In the genomic region with DNA sequence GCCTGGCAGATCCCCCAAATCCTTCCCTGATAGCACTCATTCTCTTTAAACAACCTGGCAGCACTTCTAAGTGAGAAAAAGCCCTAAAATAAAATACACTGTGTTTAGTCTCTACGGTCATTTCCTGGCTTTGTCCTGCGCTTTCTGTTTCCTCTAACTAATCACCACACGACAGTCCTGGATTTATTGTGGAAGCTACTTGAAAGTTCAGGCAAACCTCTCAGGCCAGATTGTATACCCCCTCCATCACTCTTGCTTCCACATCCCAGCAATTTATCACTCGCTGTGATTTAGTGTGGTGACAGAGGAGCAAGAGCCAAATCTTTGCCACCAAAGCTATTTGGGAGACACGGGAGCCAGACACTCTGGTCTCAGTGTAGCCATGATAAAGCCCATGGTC, we compare ENCODE assay signal across 24 mouse cellular contexts.
DNase-seq lines count a peak whose midpoint lies in the region; ATAC-seq and TF ChIP-seq lines count a peak whose summit lies in the region.
"Had no signal": no experiment of that assay in that cellular context is flagged by ENCODE, and none has a peak within 500 bp of the region (broad histone marks: within the 10 kb centered on the region; RNA-seq: fewer than 3 reads in every experiment).

No protein-coding gene starts in this region.

- no peaks in the 10 kb centered on the region for H3K36me3 ChIP-seq in limb, embryonic 14.5 days (ENCODE audit: control insufficient read depth, insufficient read depth, low read length)
- no peaks in the 10 kb centered on the region for H3K36me3 ChIP-seq in limb, embryonic 10.5 days
- H3K36me3 ChIP-seq: forebrain, embryonic 12.5 days; hindbrain, embryonic 15.5 days; midbrain, embryonic 15.5 days; stomach, embryonic 15.5 days had no signal

- no peaks in the 10 kb centered on the region for H3K27me3 ChIP-seq in limb, embryonic 14.5 days (ENCODE audit: control insufficient read depth, insufficient read depth, low read length)
- no peaks in the 10 kb centered on the region for H3K27me3 ChIP-seq in limb, embryonic 10.5 days (ENCODE audit: low read depth, poor library complexity, severe bottlenecking)
- H3K27me3 ChIP-seq: forebrain, embryonic 12.5 days; hindbrain, embryonic 15.5 days; megakaryocyte, embryonic 14.5 days; midbrain, embryonic 15.5 days; stomach, embryonic 15.5 days had no signal

- peak; percentile 20 for DNase-seq in heart, postnatal 4 days
- DNase-seq in heart, adult 18-20 months = no peak
- peak; percentile 18 for DNase-seq in limb, embryonic 14.5 days (ENCODE audit: low spot score)
- DNase-seq in limb, embryonic 10.5 days (ENCODE audit: low spot score) = no peak
- DNase-seq in embryo, embryonic 10 days (ENCODE audit: low spot score) = peak; percentile 47
- DNase-seq in embryo, embryonic 11.5 days (ENCODE audit: low read depth, low spot score) = peak; percentile 11
- DNase-seq in spleen, postnatal 36 days (ENCODE audit: low spot score in 2 of 2) = no peak
- DNase-seq: adrenal gland, postnatal 25 days; B cell, adult 2 months; cerebellum, adult 11-12 months; cerebellum, postnatal 14 days; layer of hippocampus, postnatal 36 days; liver; right cerebral cortex, postnatal 25 days; thymus, adult 18-20 months; thymus, postnatal 4 days had no signal

- no peak for ATAC-seq in limb, embryonic 14.5 days (ENCODE audit: low FRiP score, low read depth)
- ATAC-seq: intestine, embryonic 16.5 days; midbrain, embryonic 15.5 days had no signal

- no peak overlapping the region for H3K4me2 ChIP-seq in limb, embryonic 14.5 days (replicated peaks; ENCODE audit: low read depth, low read length, severe bottlenecking)
- H3K4me2 ChIP-seq: forebrain, embryonic 12.5 days; hindbrain, embryonic 15.5 days; midbrain, embryonic 15.5 days; stomach, embryonic 15.5 days had no signal

- WGBS in limb, embryonic 14.5 days = 9% methylated on average over 5 of the region's 5 CpGs
- 11% methylated on average over 5 of the region's 5 CpGs for WGBS in limb, embryonic 10.5 days

- no peak overlapping the region for H3K9ac ChIP-seq in limb, embryonic 14.5 days (ENCODE audit: low read depth, low read length, severe bottlenecking)
- H3K9ac ChIP-seq: forebrain, embryonic 12.5 days; hindbrain, embryonic 15.5 days; midbrain, embryonic 15.5 days; stomach, embryonic 15.5 days had no signal

- no peaks in the 10 kb centered on the region for H3K9me3 ChIP-seq in limb, embryonic 14.5 days (ENCODE audit: control insufficient read depth, low read length)
- H3K9me3 ChIP-seq in limb, embryonic 10.5 days (replicated peaks) = no peaks in the 10 kb centered on the region
- H3K9me3 ChIP-seq: forebrain, embryonic 12.5 days; hindbrain, embryonic 15.5 days; megakaryocyte, embryonic 14.5 days; midbrain, embryonic 15.5 days; stomach, embryonic 15.5 days had no signal

- no peak for TF ChIP-seq POLR2A in limb, embryonic 14.5 days (IDR thresholded peaks at IDR 0.05; ENCODE audit: borderline replicate concordance, extremely low read depth, insufficient read depth, insufficient read length)

- no peak overlapping the region for H3K27ac ChIP-seq in limb, embryonic 14.5 days (replicated peaks; ENCODE audit: low read depth, low read length)
- no peak overlapping the region; the same call in 1 of the 2 replicates for H3K27ac ChIP-seq in limb, embryonic 10.5 days
- H3K27ac ChIP-seq: forebrain, embryonic 12.5 days; hindbrain, embryonic 15.5 days; layer of hippocampus, adult 2 months; midbrain, embryonic 15.5 days; stomach, embryonic 15.5 days had no signal

- 0 out of 2 replicates have a peak, but pooled peaks cover 2% of the 10 kb centered on the region for H3K4me1 ChIP-seq in limb, embryonic 14.5 days (ENCODE audit: control insufficient read depth, insufficient read depth, low read length)
- H3K4me1 ChIP-seq in limb, embryonic 10.5 days = peaks cover 20% of the 10 kb centered on the region
- H3K4me1 ChIP-seq: forebrain, embryonic 12.5 days; hindbrain, embryonic 15.5 days; midbrain, embryonic 15.5 days had no signal

- no peak overlapping the region for H3K4me3 ChIP-seq in limb, embryonic 14.5 days (replicated peaks; ENCODE audit: low read length)
- H3K4me3 ChIP-seq in limb, embryonic 10.5 days = no peak overlapping the region
- H3K4me3 ChIP-seq: forebrain, embryonic 12.5 days; hindbrain, embryonic 15.5 days; layer of hippocampus, adult 2 months; megakaryocyte, embryonic 14.5 days; midbrain, embryonic 15.5 days; myocyte; stomach, embryonic 15.5 days had no signal

Comparison
In these comparisons a context has a peak if more than half of its experiments do, and no peak if none do; other contexts are left out.
1. DNase-seq: peak in heart, postnatal 4 days (single experiment), limb, embryonic 14.5 days (single experiment), embryo, embryonic 10 days (single experiment) and embryo, embryonic 11.5 days (single experiment); none in heart, adult 18-20 months (0 of 2), limb, embryonic 10.5 days (single experiment) and spleen, postnatal 36 days (0 of 2).